Mouse (Mus musculus) layer of hippocampus, adult 11-12 months (tissue): ENCODE measurements at regions not wholly inside any gene's neighbourhood (a gene's known extent, or its start where the extent isn't known, plus 50 kb on each side); places are given as distances from the start of the nearest gene placed in this dataset.

Experiments used
- DNase-seq: peaks from one replicate; pipeline ENCODE4 v3.0.0; 2022; ENCODE audit warnings: low spot score

DNA sequence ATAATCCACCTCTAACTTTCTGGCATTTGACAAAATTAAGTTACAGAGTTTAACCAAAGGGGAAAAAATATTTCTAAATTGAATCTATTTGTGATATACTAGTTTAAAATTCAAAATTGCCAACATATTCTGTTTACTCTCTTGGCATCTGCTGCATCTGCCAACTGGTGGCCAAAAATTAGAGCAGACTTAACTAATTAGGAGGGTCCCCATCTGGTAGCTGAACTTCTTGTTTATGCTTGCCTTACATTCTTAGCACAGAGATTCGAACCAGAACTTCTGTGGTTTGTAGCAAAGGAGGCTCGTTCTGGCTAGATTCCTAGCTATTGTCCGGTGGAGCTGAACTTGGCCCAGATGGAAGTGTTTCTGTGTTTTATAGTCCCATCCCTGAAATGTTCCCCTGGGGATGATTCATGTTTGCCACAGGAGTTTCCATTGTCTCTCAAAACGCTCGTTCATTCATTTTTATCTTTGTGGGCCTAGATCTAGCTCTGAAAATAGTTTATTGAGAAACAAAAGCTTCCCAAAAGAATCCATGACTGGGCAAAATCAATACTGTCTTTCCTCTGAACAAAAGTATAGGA, 3461.5 kb upstream of the Gm7489 start:
- DNase-seq: no peak

GRCm38 (mm10) chr15:50449604-50450003, 3435.1 kb upstream of the Gm7489 start:
- no peak for DNase-seq

DNA sequence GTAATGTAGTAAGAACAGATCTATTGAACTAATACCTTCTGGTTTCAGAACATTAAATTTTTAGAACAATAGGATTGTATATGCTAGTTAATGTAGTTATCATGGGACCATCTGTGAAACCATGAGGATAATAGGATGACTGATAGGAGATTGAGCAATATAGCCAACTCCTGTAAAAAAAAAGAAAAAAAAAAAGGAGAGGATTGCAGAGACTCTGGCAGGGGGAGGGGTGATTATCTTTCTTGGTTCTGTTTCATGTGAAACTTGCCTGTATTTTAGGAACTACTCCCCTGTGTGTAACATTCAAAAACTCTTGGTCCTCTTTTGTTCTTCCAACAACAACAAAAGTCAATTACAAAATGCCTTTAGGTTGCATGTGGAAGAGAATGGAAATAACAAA, 3412.1 kb upstream of the Gm7489 start:
- DNase-seq: no peak

DNA sequence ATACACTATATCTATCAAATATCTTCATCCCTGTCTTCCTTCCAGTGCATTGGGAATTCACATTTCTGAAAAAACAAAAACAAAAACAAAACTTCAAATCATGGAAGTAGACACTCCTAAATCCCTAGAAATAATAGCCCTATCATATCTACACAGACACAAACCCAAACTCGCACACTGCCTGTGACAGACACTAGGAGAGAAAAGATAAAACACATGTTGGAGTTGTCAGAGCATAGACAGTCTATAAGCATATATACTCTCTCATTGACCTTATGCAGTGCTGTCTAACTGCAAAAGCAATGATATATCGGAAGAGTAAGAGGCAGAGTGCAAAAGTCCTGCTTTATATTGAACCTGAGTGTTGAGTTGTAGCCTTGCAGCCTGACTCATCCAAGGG, 3386.0 kb upstream of the Gm7489 start:
- no peak for DNase-seq

DNA sequence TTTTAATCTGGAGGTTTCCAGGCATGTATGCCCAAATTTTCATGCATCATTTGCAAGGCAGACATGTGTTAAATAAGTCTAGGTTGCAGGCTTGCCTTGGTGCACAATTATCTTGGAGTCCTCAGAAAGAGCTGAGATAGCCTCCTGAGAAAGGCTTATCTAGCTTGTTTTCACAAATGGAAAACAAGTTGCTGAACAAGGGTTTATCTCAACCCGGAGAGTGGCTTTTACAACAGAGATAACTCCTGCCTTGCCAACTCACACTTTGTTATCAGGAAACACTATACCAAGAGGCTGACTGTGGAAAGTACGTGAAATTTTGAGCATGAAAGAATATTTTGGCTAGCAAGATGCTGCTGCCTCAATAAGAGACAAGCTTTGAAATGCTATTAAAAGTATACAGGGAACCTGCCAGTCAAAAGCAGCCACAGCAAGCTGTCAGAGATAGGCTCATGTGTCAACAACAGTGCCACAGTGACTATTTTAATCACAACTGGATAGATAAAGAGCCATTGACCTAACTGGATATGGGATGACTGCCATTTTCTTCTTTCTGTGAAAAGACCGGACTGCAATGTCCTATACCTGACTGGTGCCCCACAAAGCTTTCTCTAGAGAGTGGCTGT, 3376.6 kb upstream of the Gm7489 start:
- no peak for DNase-seq

DNA sequence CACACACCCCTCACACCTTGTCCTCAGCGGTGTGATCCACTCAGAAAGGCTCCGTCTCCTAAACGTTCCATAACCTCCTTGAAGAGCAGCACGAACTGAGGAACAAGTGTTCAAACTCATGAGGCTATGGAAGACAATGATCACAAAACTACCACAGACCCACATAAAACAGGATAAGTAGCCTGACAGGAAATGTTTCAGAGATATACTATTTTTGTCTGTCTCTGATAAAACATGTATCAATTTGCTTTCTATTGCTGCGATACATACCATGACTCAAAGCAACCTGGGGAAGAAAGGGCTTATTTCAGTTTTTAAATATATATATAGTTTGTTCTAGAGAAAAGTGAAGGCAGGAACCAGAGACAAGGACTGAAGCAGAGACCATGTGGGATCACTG, 3371.7 kb upstream of the Gm7489 start:
- DNase-seq: no peak

- DNase-seq: no peak
Measured at GRCm38 (mm10) chr15:50524841-50525240, 3359.9 kb upstream of the Gm7489 start.

DNA sequence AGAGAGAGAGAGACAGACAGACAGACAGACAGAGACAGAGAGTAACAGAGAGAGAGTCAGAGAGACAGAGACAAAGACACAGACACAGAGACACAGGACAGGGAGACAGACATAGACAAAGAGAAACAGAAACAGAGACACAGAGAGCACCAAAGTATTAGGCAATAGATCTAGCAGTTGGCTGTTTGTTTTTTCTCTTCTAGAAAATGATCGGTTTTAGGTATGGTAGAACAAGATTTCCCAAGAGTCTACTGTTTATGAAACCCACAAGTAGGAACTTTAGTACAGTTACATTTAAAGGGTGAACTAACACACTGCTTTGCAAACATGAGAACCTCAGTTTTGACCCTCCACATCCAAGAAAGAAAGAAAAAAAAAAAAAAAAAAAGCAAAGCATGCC, 3350.2 kb upstream of the Gm7489 start:
- DNase-seq: no peak

DNA sequence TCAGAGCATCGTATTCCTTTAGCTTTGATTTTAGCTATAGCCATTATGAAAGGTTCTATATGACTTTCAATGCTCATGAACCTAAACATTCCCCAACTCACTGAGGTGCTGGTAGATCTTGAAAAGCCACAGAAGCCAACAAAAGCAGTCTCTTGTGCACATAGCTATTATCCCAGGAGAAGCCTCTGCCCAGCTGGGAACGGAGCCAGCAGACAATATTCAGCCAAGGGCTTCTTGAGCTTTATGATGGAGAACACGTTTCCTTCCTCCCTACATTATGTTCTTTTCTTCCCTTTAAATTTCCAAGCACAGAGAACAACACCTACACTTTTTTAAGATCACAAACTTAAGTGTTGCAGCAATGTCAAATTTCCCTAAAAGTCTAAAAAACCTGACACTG, 3321.1 kb upstream of the Gm7489 start:
- no peak for DNase-seq

DNA sequence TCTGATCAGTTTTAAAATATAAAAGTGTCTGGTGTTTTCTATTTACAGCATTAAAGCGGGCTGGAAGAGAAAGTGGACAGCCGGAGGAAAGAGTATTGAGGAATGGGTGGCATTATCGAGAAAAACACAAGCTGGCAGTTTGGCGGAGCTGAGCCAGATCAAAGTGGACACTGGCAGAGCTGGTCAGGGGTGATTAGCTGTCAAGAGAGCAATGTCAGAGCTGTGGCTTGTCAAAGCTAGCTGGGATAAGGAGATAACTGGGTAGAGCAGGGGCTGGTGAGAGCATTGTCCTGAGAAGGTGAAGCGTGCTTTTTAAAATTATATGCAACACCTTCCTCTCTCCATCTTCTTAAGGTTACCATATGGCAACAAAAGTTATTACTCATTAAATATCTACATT, 3303.9 kb upstream of the Gm7489 start:
- DNase-seq: no peak

DNA sequence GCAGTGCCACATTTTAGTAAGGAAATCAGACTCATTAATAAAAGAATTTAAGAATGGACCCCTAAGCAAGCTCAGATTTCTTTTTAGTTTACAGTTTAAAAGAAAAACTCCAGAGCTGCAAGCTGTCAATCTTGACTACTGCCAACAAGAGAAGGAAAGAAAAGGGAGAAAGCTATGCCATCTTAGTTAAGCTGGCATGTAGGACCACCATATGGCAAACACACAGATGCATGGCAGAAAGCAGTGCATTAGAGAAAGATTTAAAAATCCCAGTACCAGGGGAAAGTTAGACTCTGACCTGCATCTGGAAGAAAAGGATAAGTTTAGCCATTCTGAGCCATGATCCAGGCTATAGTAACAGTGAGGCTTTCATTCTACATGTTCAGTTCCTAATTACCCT, 3300.8 kb upstream of the Gm7489 start:
- no peak for DNase-seq

GRCm38 (mm10) chr15:50585496-50585895, 3299.2 kb upstream of the Gm7489 start:
- no peak for DNase-seq
